Comparison of ENCODE assay signal across 8 mouse cellular contexts in genomic region chr13:38528687-38529294, GRCm38 (mm10). TPM values are rescaled to one million over a fixed set of nuclear protein-coding genes. Genes with fewer than 3 reads are reported as not detected.
DNase-seq lines count a peak whose midpoint lies in the region; ATAC-seq and TF ChIP-seq lines count a peak whose summit lies in the region.

Gene Txndc5 (minus strand): TSS chr13:38528824.

- ATAC-seq in intestine, embryonic 15.5 days = peak; percentile 8; the same call in 1 of the 2 replicates
- ATAC-seq in lung, embryonic 16.5 days (ENCODE audit: low read depth) = peak; percentile 3; the same call in 1 of the 2 replicates
- ATAC-seq in stomach, embryonic 15.5 days (ENCODE audit: insufficient read depth, low FRiP score, low read depth) = no peak

- peak within 1 kb of the TSS; percentile 75 for H3K4me3 ChIP-seq in layer of hippocampus, adult 2 months
- peak within 1 kb of the TSS; percentile 98 for H3K4me3 ChIP-seq in intestine, embryonic 15.5 days (replicated peaks)
- peak within 1 kb of the TSS; percentile 84 for H3K4me3 ChIP-seq in lung, embryonic 16.5 days (ENCODE audit: low read length)
- peak within 1 kb of the TSS; percentile 97 for H3K4me3 ChIP-seq in stomach, embryonic 15.5 days (replicated peaks)

- H3K9ac ChIP-seq in intestine, embryonic 15.5 days = peak within 1 kb of the TSS; percentile 93
- H3K9ac ChIP-seq in lung, embryonic 16.5 days (ENCODE audit: low read length) = peak within 1 kb of the TSS; percentile 94
- H3K9ac ChIP-seq in stomach, embryonic 15.5 days = peak within 1 kb of the TSS; percentile 92

- 55% methylated on average over 9 of the region's 9 CpGs for WGBS in intestine, embryonic 15.5 days
- WGBS in lung, embryonic 16.5 days = 37% methylated on average over 9 of the region's 9 CpGs
- WGBS in stomach, embryonic 15.5 days = 51% methylated on average over 9 of the region's 9 CpGs

- no peak for TF ChIP-seq POLR2A in brain, embryonic 14.5 days (IDR thresholded peaks at IDR 0.05; ENCODE audit: borderline replicate concordance, extremely low read depth, insufficient read depth, insufficient read length, poor library complexity, severe bottlenecking)

- no peak for TF ChIP-seq CTCF in layer of hippocampus, adult 2 months (conservative IDR thresholded peaks at IDR 0.05)
- no peak for TF ChIP-seq CTCF in brain, embryonic 14.5 days (IDR thresholded peaks at IDR 0.05; ENCODE audit: borderline replicate concordance, extremely low read depth, insufficient read depth, insufficient read length)

- H3K27me3 ChIP-seq in intestine, embryonic 15.5 days (replicated peaks) = no peaks in the 10 kb centered on the region
- 0 out of 2 replicates have a peak, but pooled peaks cover 2% of the 10 kb centered on the region for H3K27me3 ChIP-seq in lung, embryonic 16.5 days (ENCODE audit: control insufficient read depth, insufficient read depth, low read depth, low read length)
- no peaks in the 10 kb centered on the region; the same call in 1 of the 2 replicates for H3K27me3 ChIP-seq in stomach, embryonic 15.5 days (replicated peaks)

- H3K4me2 ChIP-seq in intestine, embryonic 15.5 days (replicated peaks) = peak within 1 kb of the TSS; percentile 81
- H3K4me2 ChIP-seq in lung, embryonic 16.5 days (ENCODE audit: low read depth, low read length) = peak within 1 kb of the TSS; percentile 60
- H3K4me2 ChIP-seq in stomach, embryonic 15.5 days = peak within 1 kb of the TSS; percentile 83

- no peak for DNase-seq in layer of hippocampus, adult 2 months (ENCODE audit: low spot score in 2 of 2)
- no peak for DNase-seq in layer of hippocampus, adult 9-10 months (ENCODE audit: low spot score)
- DNase-seq in brain, embryonic 14.5 days (ENCODE audit: low read depth) = no peak
- DNase-seq in gastrocnemius, postnatal 4 days (ENCODE audit: low spot score in 2 of 2) = no peak
- DNase-seq in retina, embryonic 14.5 days (ENCODE audit: low spot score) = no peak

- H3K36me3 ChIP-seq in intestine, embryonic 15.5 days = no peaks in the 10 kb centered on the region
- H3K36me3 ChIP-seq in lung, embryonic 16.5 days (ENCODE audit: control insufficient read depth, insufficient read depth, low read length) = no peaks in the 10 kb centered on the region
- no peaks in the 10 kb centered on the region for H3K36me3 ChIP-seq in stomach, embryonic 15.5 days

- no peaks in the 10 kb centered on the region for H3K9me3 ChIP-seq in intestine, embryonic 15.5 days
- no peaks in the 10 kb centered on the region for H3K9me3 ChIP-seq in lung, embryonic 16.5 days (ENCODE audit: control insufficient read depth, low read length)
- H3K9me3 ChIP-seq in stomach, embryonic 15.5 days = no peaks in the 10 kb centered on the region

- peaks cover 20% of the 10 kb centered on the region for H3K4me1 ChIP-seq in intestine, embryonic 15.5 days (replicated peaks)
- peaks cover 24% of the 10 kb centered on the region for H3K4me1 ChIP-seq in lung, embryonic 16.5 days (replicated peaks; ENCODE audit: control insufficient read depth, insufficient read depth, low read length)
- peaks cover 17% of the 10 kb centered on the region for H3K4me1 ChIP-seq in stomach, embryonic 15.5 days

- H3K27ac ChIP-seq in layer of hippocampus, adult 2 months = peak within 1 kb of the TSS; percentile 92
- peak within 1 kb of the TSS; percentile 95 for H3K27ac ChIP-seq in intestine, embryonic 15.5 days
- H3K27ac ChIP-seq in lung, embryonic 16.5 days (ENCODE audit: low read length) = peak within 1 kb of the TSS; percentile 95
- peak within 1 kb of the TSS; percentile 95 for H3K27ac ChIP-seq in stomach, embryonic 15.5 days

RNA-seq across cellular contexts. Expression of gene Txndc5, which starts in this region (rescaled TPM):
- total RNA-seq in layer of hippocampus, adult 2 months (2021) = 10 to 100 TPM; 44.6 to 47.5 TPM
- polyA plus RNA-seq in brain, embryonic 14.5 days (2012; rRNA removed) = 35.7 and 59.6 TPM in 2 replicates
- total RNA-seq in gastrocnemius, postnatal 4 days (2021) = 100 to 1,000 TPM; 118 to 121 TPM
- polyA plus RNA-seq in intestine, embryonic 15.5 days (2015; fragmentation: Nextera tagmentation; extraction: Ambion mirVana) = 245 and 256 TPM in 2 replicates
- 237 and 238 TPM in 2 replicates for polyA plus RNA-seq in lung, embryonic 16.5 days (2015; fragmentation: Nextera tagmentation; extraction: Ambion mirVana)
- polyA plus RNA-seq in stomach, embryonic 15.5 days (2015; fragmentation: Nextera tagmentation; extraction: Ambion mirVana) = 266 and 280 TPM in 2 replicates
